Mouse (Mus musculus) neural tube, embryonic 15.5 days (tissue): ENCODE measurements at regions not wholly inside any gene's neighbourhood (a gene's known extent, or its start where the extent isn't known, plus 50 kb on each side); places are given as distances from the start of the nearest gene placed in this dataset.

Experiments
- ATAC-seq: fragments of 200-750 bp; cut with Nextera tagmentation; 2 replicates; pipeline ENCODE4 v1.8.0; 2017; ENCODE audit warnings: mild to moderate bottlenecking, moderate TSS enrichment, moderate library complexity; ENCODE audit not compliant: low FRiP score
- H3K27ac ChIP-seq: fragments of 300-500 bp; sonication (generic); replicated peaks from 2 replicates; pipeline ENCODE4 v1.5.1; 2015; ENCODE audit warnings: mild to moderate bottlenecking, inconsistent platforms
- H3K27me3 ChIP-seq: fragments of 300-500 bp; sonication (generic); replicated peaks from 2 replicates; pipeline ENCODE4 v1.6.1; 2015; ENCODE audit warnings: inconsistent platforms
- H3K36me3 ChIP-seq: fragments of 300-500 bp; sonication (generic); 2 replicates; pipeline ENCODE4 v1.6.1; 2015; ENCODE audit warnings: inconsistent platforms
- H3K4me1 ChIP-seq: fragments of 300-500 bp; sonication (generic); 2 replicates; pipeline ENCODE4 v1.6.1; 2015; ENCODE audit warnings: inconsistent platforms
- H3K4me2 ChIP-seq: fragments of 300-500 bp; sonication (generic); 2 replicates; pipeline ENCODE4 v1.6.1; 2015; ENCODE audit warnings: inconsistent platforms, mild to moderate bottlenecking, moderate library complexity
- H3K4me3 ChIP-seq: fragments of 300-500 bp; sonication (generic); replicated peaks from 2 replicates; pipeline ENCODE4 v1.5.1; 2015; ENCODE audit warnings: mild to moderate bottlenecking, inconsistent platforms
- H3K9ac ChIP-seq: fragments of 300-500 bp; sonication (generic); replicated peaks from 2 replicates; pipeline ENCODE4 v1.6.1; 2015; ENCODE audit warnings: mild to moderate bottlenecking, inconsistent platforms
- H3K9me3 ChIP-seq: fragments of 300-500 bp; sonication (generic); replicated peaks from 2 replicates; pipeline ENCODE4 v1.6.1; 2016; ENCODE audit warnings: inconsistent platforms
- WGBS: fragments of 180-500 bp; shearing (Covaris S2); methylation state at CpG from one replicate; pipeline ENCODE4 v1.1.7; 2015; ENCODE audit warnings: mixed read lengths; 5-methylcytosine and 5-hydroxymethylcytosine counted together

GRCm38 (mm10) chr13:110541288-110542148 is 146.7 kb downstream of the Plk2 start:
- Histone ChIP-seq H3K36me3 (no peaks in the 10 kb centered on the region), H3K27me3 (no peaks in the 10 kb centered on the region), H3K4me3 (no peak overlapping the region), H3K9ac (no peak overlapping the region), H3K4me1 (0 out of 2 replicates have a peak, but pooled peaks cover 3% of the 10 kb centered on the region), H3K27ac (no peak overlapping the region), H3K9me3 (no peaks in the 10 kb centered on the region), H3K4me2 (no peak overlapping the region)
- WGBS, result 76% methylated on average over 5 of the region's 5 CpGs
- ATAC-seq, result no peak

GRCm38 (mm10) chr13:110542303-110543065 is 147.6 kb downstream of the Plk2 start:
- H3K27ac ChIP-seq, result no peak overlapping the region
- no peak overlapping the region for H3K9ac ChIP-seq
- no peak overlapping the region for H3K4me2 ChIP-seq
- no peak for ATAC-seq
- H3K4me1 ChIP-seq, result 0 out of 2 replicates have a peak, but pooled peaks cover 3% of the 10 kb centered on the region
- H3K9me3 ChIP-seq, result no peaks in the 10 kb centered on the region
- 79% methylated on average over 5 of the region's 5 CpGs for WGBS
- H3K4me3 ChIP-seq, result no peak overlapping the region
- no peaks in the 10 kb centered on the region for H3K27me3 ChIP-seq
- no peaks in the 10 kb centered on the region for H3K36me3 ChIP-seq

- H3K4me3 ChIP-seq, result no peak overlapping the region
- no peaks in the 10 kb centered on the region for H3K27me3 ChIP-seq
- no peaks in the 10 kb centered on the region for H3K36me3 ChIP-seq
- H3K9ac ChIP-seq, result no peak overlapping the region
- ATAC-seq, result no peak
- no peak overlapping the region for H3K27ac ChIP-seq
- 0 out of 2 replicates have a peak, but pooled peaks cover 3% of the 10 kb centered on the region for H3K4me1 ChIP-seq
- no peak overlapping the region for H3K4me2 ChIP-seq
- whole genome bisulfite sequencing, result 78% methylated on average over 6 of the region's 6 CpGs
- H3K9me3 ChIP-seq, result no peaks in the 10 kb centered on the region
Measured at GRCm38 (mm10) chr13:110545454-110545853, 150.6 kb downstream of the Plk2 start.

DNA sequence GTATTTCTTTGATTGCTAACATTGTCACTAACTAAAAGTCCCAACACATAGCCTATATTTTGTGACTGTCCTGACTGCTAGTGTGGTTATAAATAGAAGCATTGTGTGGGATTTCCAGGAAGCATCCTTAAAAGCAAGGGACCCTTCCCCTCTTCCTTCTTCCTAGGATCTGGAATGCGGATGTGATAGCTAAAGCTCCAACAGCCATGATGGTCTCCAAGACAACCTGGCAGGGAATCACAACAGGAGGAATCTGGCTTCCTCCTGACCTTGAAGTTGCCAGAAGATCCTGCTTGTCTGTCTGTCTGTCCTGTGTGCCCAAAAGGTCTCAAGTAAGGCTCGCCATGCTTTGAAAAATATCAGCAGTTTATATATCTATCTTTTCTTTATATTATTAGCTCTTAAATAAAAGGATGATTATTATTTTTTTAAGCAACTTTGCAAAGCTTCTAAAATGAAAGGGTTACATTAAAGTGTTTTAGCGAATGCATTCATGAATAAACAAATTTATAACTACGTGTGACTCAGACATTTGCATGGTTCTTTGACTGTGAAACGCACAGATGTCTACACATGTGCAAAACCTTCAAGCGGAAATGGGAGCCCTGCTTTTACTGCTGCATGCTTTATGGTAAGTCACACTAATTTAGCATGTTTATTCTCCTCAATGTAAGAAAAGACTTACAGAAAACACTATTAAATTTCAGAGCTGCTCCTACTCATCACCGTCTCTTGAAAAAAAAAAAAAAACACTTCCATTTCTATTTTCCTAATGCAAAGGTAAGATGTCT is 160.9 kb downstream of the Plk2 start:
- Histone ChIP-seq H3K4me2 (no peak overlapping the region), H3K9me3 (no peaks in the 10 kb centered on the region), H3K9ac (no peak overlapping the region), H3K4me3 (no peak overlapping the region), H3K27me3 (no peaks in the 10 kb centered on the region), H3K36me3 (no peaks in the 10 kb centered on the region), H3K4me1 (peaks cover 9% of the 10 kb centered on the region), H3K27ac (no peak overlapping the region)
- no peak for ATAC-seq
- WGBS, result 71% methylated on average over 7 of the region's 7 CpGs

- Histone ChIP-seq H3K9ac (no peak overlapping the region), H3K27me3 (no peaks in the 10 kb centered on the region), H3K4me3 (no peak overlapping the region), H3K36me3 (no peaks in the 10 kb centered on the region), H3K4me2 (no peak overlapping the region), H3K9me3 (no peaks in the 10 kb centered on the region), H3K4me1 (peaks cover 9% of the 10 kb centered on the region), H3K27ac (no peak overlapping the region)
- 81% methylated on average over 9 of the region's 9 CpGs for WGBS
- ATAC-seq, result no peak
Measured at GRCm38 (mm10) chr13:110556355-110557095, 161.7 kb downstream of the Plk2 start.

DNA sequence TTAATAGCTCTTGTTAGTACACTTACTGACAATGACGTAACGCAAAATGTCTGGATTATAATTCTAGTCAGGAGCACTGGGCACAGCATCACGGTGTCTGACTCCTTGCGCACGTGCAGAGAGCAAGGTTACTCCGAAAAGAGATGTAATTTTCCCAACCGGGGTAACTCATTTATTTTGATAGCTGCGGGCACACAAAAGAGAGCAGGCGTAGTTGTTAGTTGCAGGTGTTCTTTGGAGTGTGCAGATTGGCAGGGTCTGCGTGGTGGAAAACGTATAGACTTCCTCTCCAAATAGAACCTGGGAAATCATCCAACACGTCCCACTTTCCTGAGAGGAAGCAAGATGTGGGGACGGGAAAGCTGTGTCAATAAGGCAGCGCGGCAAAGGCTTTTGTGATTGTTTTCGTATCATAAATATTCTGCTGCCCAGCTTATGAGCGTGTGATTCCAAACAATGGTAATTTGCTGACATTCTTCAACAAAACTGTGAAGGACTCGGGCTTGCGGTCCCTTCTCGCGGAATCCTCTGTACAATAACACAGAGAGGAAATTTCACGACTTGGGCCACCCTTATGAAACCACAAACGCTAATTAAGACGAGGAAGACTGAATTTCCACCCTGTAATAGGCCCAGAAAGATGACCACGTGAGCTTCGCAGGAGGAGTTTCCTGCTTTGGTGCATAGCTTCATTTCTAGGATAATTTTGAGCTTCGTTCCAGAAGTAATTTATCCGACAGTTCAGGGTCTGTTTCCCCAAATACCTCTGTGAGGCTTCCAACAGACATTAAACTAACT is 163.3 kb downstream of the Plk2 start:
- WGBS, result 35% methylated on average over 28 of the region's 28 CpGs
- H3K9ac ChIP-seq, result peak overlapping the region; percentile 5; the same call in 1 of the 2 replicates
- ATAC-seq, result peak; percentile 81
- H3K4me3 ChIP-seq, result peak overlapping the region; percentile 23
- peak overlapping the region; percentile 52 for H3K4me2 ChIP-seq
- peak overlapping the region; percentile 54 for H3K27ac ChIP-seq
- peaks cover 9% of the 10 kb centered on the region for H3K4me1 ChIP-seq
- H3K36me3 ChIP-seq, result no peaks in the 10 kb centered on the region
- no peaks in the 10 kb centered on the region for H3K9me3 ChIP-seq
- H3K27me3 ChIP-seq, result no peaks in the 10 kb centered on the region

- peaks cover 9% of the 10 kb centered on the region for H3K4me1 ChIP-seq
- H3K4me2 ChIP-seq, result no peak overlapping the region
- WGBS, result 88% methylated on average over 13 of the region's 13 CpGs
- ATAC-seq, result no peak
- H3K9me3 ChIP-seq, result no peaks in the 10 kb centered on the region
- no peaks in the 10 kb centered on the region for H3K36me3 ChIP-seq
- H3K27me3 ChIP-seq, result no peaks in the 10 kb centered on the region
- H3K9ac ChIP-seq, result no peak overlapping the region
- H3K4me3 ChIP-seq, result no peak overlapping the region
- H3K27ac ChIP-seq, result no peak overlapping the region
Measured at GRCm38 (mm10) chr13:110560566-110560965, 165.7 kb downstream of the Plk2 start.

DNA sequence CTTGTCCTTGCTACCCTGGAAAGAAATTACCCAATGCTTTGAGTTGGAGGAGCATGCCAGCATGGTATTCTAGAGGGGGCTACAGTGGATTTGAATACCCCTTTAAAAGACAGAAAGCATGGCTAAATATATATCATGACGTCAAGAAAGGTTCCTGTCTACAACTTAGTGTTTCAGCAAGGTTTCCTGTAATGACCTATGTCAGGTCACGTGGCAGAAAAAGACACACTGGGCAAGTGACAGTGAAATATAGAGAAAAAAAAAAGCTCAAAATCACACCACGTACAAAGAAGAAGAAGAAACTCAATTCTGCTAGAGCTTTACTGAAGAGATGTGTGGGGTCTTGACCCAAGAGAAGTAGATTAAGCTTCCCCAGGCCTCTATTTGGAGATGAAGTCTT is 167.7 kb downstream of the Plk2 start:
- Histone ChIP-seq H3K4me2 (no peak overlapping the region), H3K27me3 (no peaks in the 10 kb centered on the region), H3K4me1 (peaks cover 9% of the 10 kb centered on the region), H3K9ac (no peak overlapping the region), H3K4me3 (no peak overlapping the region), H3K27ac (no peak overlapping the region), H3K36me3 (no peaks in the 10 kb centered on the region), H3K9me3 (no peaks in the 10 kb centered on the region)
- 84% methylated on average over 3 of the region's 3 CpGs for WGBS
- no peak for ATAC-seq

GRCm38 (mm10) chr13:110562902-110563301 is 168.1 kb downstream of the Plk2 start:
- 70% methylated on average over 5 of the region's 5 CpGs for WGBS
- H3K36me3 ChIP-seq, result no peaks in the 10 kb centered on the region
- H3K4me3 ChIP-seq, result no peak overlapping the region
- ATAC-seq, result no peak
- H3K9me3 ChIP-seq, result no peaks in the 10 kb centered on the region
- peaks cover 7% of the 10 kb centered on the region for H3K4me1 ChIP-seq
- H3K27me3 ChIP-seq, result no peaks in the 10 kb centered on the region
- H3K9ac ChIP-seq, result no peak overlapping the region
- H3K27ac ChIP-seq, result no peak overlapping the region
- H3K4me2 ChIP-seq, result no peak overlapping the region

- Histone ChIP-seq H3K4me1 (no peaks in the 10 kb centered on the region), H3K9ac (no peak overlapping the region), H3K36me3 (no peaks in the 10 kb centered on the region), H3K4me3 (no peak overlapping the region), H3K4me2 (no peak overlapping the region), H3K27ac (no peak overlapping the region), H3K9me3 (no peaks in the 10 kb centered on the region), H3K27me3 (no peaks in the 10 kb centered on the region)
- ATAC-seq, result no peak
- 71% methylated on average over 9 of the region's 9 CpGs for WGBS
Measured at GRCm38 (mm10) chr13:110563967-110564366, 169.1 kb downstream of the Plk2 start.
